Mouse (Mus musculus): ENCODE results near the gene Smg9. TPM values are rescaled to one million over a fixed set of nuclear protein-coding genes. Genes with fewer than 3 reads are reported as not detected.
A peak's percentile ranks its signal among the peaks of the same experiment; 100 is the strongest.

The Smg9 gene
- polyA plus RNA-seq, 1 experiment from 2014 or later = 24.5 TPM

DNA sequence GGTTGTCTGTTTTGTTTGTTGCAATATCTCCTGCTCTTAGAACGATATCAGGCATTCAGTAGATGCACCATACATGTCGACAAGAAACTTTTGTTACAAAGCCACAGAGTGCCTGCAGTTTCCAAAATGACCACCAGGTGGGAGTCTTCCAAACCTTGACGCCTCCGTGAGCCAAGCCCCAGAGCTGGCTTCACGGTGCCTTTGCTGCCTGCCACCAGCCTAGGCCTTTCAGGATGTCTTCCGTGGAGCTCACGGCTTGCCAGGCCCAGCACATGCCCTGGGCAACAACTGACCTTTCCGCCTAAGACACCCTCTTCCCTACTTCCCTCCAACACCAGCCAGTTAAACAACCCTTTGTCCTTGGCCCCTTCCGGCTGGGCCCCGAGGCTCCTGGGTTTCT is 34.6 kb upstream of the Smg9 start:
- DNase-seq (peak; percentile 94), ATAC-seq (ENCODE audit: insufficient read depth) (peak; percentile 57; the same call in 1 of the 2 replicates)
- Histone ChIP-seq H3K36me3 (ENCODE audit: insufficient read depth) (no peaks in the 10 kb centered on the region), H3K9me3 (ENCODE audit: low read depth, low read length) (no peaks in the 10 kb centered on the region), H3K4me3 (ENCODE audit: low read depth, low read length) (no peak overlapping the region), H3K9ac (no peak overlapping the region), H3K4me2 (no peak overlapping the region), H3K27ac (ENCODE audit: low read depth) (no peak overlapping the region), H3K27me3 (ENCODE audit: insufficient read depth, low read length) (no peaks in the 10 kb centered on the region), H3K4me1 (ENCODE audit: insufficient read depth) (no peaks in the 10 kb centered on the region)
- TF ChIP-seq CTCF (IDR thresholded peaks at IDR 0.05; ENCODE audit: low read depth) = peak; percentile 91
- WGBS = 24% methylated on average over 10 of the region's 10 CpGs

DNA sequence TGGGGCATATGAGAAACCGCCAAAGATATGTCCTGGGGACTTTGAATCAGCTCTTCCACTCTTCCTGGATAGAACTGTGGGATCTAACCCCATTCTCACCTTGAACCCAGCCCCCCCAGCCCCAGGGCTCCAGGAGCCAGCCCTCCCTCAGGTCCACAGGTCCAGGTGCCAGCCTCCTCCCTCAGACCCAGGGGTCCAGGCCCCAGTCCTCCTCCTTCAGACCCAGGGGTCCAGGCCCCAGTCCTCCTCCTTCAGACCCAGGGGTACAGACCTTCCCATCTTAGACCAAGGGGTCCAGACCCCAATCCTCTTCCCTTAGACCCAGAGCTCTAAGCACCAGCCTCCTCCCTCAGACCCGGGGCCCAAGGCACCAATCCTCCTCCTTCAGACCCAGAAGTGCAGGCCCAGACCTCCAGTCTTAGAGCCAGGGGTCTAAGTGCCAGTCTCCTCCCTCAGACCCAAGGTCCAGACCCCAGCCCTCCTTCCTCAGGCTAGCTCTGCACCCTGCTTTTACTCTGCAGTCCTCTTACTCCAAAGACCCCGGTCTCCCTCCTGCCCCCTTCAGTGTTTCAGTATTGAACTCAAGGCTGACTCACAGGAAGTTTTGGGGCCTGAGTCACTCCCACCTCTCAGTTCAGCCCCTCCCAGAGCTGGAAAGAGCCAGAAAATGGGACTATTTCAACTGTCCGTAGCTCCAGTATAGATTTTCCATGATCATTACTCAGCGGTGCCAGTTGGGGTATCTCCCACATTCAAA is 34.0 kb upstream of the Smg9 start:
- no peak for TF ChIP-seq CTCF (IDR thresholded peaks at IDR 0.05; ENCODE audit: low read depth)
- H3K4me1 ChIP-seq (ENCODE audit: insufficient read depth) = no peaks in the 10 kb centered on the region
- no peak overlapping the region for H3K27ac ChIP-seq (ENCODE audit: low read depth)
- H3K9ac ChIP-seq = no peak overlapping the region
- ATAC-seq (ENCODE audit: insufficient read depth) = no peak
- no peak overlapping the region for H3K4me2 ChIP-seq
- no peaks in the 10 kb centered on the region for H3K9me3 ChIP-seq (ENCODE audit: low read depth, low read length)
- H3K36me3 ChIP-seq (ENCODE audit: insufficient read depth) = no peaks in the 10 kb centered on the region
- 71% methylated on average over 5 of the region's 5 CpGs for WGBS
- no peak overlapping the region for H3K4me3 ChIP-seq (ENCODE audit: low read depth, low read length)
- no peak for DNase-seq
- H3K27me3 ChIP-seq (ENCODE audit: insufficient read depth, low read length) = no peaks in the 10 kb centered on the region

DNA sequence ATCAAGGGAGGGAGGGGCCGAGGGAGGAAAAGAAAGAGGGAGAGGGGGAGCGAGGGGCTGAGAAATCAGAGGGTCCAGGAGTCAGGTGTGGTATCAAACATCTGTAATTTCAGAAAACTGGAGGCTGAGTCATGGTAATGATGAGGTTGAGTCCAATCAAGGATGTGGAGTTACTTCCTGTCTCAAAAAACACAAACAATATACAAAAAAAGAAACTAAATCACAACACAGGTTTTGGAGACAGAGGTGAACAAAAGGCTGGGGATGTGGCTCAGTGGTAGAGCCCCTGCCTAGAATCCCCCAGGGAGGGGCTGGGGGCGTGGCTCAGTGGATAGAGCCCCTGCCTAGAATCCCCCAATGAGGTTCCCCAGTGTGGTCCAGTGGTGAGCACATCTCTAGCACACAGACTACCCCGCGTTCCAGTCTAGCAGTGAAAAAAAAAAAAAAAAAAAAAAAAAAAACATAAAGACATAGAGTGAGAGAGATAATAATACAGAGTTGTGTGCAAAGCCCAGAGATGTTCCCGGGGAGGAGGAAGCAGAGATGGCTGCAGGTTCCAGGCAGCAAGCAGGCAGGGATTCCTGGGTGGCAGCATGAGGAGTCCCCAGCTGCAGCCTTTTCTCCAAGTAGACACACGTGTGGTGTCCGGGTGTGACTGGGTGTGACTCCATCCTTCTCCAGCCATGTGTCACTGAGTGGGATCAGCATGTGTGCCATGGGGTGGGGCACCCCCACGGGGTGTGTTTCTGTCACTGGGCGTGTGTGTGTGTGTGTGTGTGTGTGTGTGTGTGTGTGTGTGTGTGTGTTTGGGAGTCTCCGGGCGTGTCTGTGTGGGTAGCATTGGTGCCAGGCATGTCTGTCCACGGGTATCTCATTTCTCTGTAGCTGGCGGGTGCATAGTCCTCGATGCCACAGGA is 32.4 kb upstream of the Smg9 start:
- no peak overlapping the region for H3K4me2 ChIP-seq
- no peak for TF ChIP-seq CTCF (IDR thresholded peaks at IDR 0.05; ENCODE audit: low read depth)
- no peaks in the 10 kb centered on the region for H3K36me3 ChIP-seq (ENCODE audit: insufficient read depth)
- H3K4me1 ChIP-seq (ENCODE audit: insufficient read depth) = no peaks in the 10 kb centered on the region
- ATAC-seq (ENCODE audit: insufficient read depth) (no peak), DNase-seq (no peak)
- H3K4me3 ChIP-seq (ENCODE audit: low read depth, low read length) = no peak overlapping the region
- no peaks in the 10 kb centered on the region for H3K27me3 ChIP-seq (ENCODE audit: insufficient read depth, low read length)
- H3K9me3 ChIP-seq (ENCODE audit: low read depth, low read length) = no peaks in the 10 kb centered on the region
- H3K27ac ChIP-seq (ENCODE audit: low read depth) = no peak overlapping the region
- 64% methylated on average over 15 of the region's 15 CpGs for WGBS
- no peak overlapping the region for H3K9ac ChIP-seq

DNA sequence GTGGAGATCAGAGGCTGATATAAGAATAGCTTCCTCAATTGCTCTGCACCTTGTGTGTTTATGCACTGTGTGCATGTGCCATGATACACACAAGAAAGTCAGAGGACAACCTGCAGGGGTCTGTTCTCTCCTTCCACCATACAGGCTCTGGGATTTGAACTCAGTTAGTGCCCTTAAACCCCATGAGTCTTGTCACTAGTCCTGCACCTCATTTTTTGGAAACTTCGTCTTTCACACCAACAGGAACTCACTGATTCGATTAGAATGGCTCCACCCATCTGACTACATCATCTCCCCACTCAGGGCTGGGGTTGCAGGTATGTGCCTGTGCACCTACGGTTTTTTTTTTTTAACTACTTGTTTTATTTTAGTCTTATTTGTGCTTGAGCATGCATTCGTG is 31.2 kb upstream of the Smg9 start:
- DNase-seq = no peak
- Histone ChIP-seq H3K9me3 (ENCODE audit: low read depth, low read length) (no peaks in the 10 kb centered on the region), H3K9ac (no peak overlapping the region), H3K27ac (ENCODE audit: low read depth) (no peak overlapping the region), H3K4me3 (ENCODE audit: low read depth, low read length) (no peak overlapping the region), H3K36me3 (ENCODE audit: insufficient read depth) (no peaks in the 10 kb centered on the region), H3K4me2 (no peak overlapping the region), H3K27me3 (ENCODE audit: insufficient read depth, low read length) (no peaks in the 10 kb centered on the region), H3K4me1 (ENCODE audit: insufficient read depth) (peaks cover 3% of the 10 kb centered on the region; the same call in 1 of the 2 replicates)
- TF ChIP-seq CTCF (IDR thresholded peaks at IDR 0.05; ENCODE audit: low read depth) = no peak
- ATAC-seq (ENCODE audit: insufficient read depth) = no peak
- 52% methylated on average over 4 of the region's 4 CpGs for whole genome bisulfite sequencing

DNA sequence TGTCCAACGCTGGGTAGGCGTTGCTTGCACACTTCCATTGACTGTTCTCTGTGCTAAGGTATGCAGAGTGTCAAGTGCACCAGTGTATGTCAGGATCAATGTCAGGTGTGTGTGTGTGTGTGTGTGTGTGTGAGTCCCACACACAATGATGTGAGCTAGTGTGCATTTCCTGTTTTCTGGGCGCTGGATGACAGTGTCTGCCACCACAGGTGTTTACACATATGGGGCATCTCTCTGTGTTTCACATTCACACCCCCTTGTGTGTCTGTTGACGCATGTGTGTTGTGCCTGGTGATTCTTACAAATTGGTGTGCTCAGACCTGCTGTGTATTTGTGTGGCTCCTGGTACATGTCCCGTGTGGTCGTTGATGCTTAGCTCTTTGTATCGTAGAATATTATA is 30.5 kb upstream of the Smg9 start:
- Histone ChIP-seq H3K4me1 (ENCODE audit: insufficient read depth) (peaks cover 3% of the 10 kb centered on the region; the same call in 1 of the 2 replicates), H3K36me3 (ENCODE audit: insufficient read depth) (no peaks in the 10 kb centered on the region), H3K27me3 (ENCODE audit: insufficient read depth, low read length) (no peaks in the 10 kb centered on the region), H3K4me3 (ENCODE audit: low read depth, low read length) (no peak overlapping the region), H3K9ac (no peak overlapping the region), H3K27ac (ENCODE audit: low read depth) (no peak overlapping the region), H3K4me2 (no peak overlapping the region), H3K9me3 (ENCODE audit: low read depth, low read length) (no peaks in the 10 kb centered on the region)
- ATAC-seq (ENCODE audit: insufficient read depth) (no peak), DNase-seq (no peak)
- no peak for TF ChIP-seq CTCF (IDR thresholded peaks at IDR 0.05; ENCODE audit: low read depth)
- WGBS = 84% methylated on average over 7 of the region's 7 CpGs

DNA sequence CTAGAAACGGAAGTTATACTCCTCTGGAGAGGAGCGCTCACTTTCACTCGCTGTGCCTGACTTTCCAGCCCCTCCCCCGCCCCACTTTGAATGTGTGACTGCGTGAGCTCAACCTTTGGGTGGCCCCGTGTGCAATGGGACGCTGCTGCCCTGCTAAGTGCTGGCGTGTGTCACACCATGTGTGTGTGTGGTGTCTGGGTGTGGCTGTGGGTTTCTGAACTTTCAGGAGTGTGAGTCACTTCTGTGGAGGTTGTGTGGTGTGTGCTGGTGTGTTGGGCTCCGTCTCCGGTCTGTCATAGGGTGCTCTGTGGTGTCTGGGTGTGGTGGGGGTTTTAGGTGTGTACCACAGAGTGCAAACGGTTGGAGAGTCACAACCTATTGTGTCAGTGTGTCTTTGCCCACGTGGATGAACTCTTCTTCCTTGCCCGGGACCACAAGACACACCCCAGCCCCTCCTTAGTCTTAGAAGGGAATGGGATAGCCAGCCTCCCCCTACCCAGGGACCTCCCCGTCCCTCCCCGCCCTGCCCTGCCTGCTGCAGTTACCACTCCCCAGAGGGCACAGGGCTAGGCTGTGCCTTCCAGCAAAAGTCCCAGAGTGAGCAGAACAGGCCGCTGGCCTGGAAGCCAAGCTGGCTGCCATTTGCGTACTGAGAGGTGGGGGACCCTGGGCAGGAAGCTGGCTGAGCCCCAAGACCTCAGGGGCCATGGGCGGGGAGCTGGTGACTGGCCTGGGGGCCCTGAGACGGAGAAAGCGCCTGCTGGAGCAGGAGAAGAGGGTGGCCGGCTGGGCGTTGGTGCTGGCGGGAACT is 29.5 kb upstream of the Smg9 start, which contains the start of gene Kcnn4:
Kcnn4 (plus strand) TSS at position 533 of the 811 bp plus-strand sequence.
- Histone ChIP-seq H3K36me3 (ENCODE audit: insufficient read depth) (no peaks in the 10 kb centered on the region), H3K27ac (ENCODE audit: low read depth) (peak within 1 kb of the TSS; percentile 55; the same call in 1 of the 2 replicates), H3K4me2 (0 out of 2 replicates have a peak within 1 kb of the TSS, but pooled peaks have one; percentile 20), H3K4me3 (ENCODE audit: low read depth, low read length) (peak within 1 kb of the TSS; percentile 24; the same call in 1 of the 2 replicates), H3K9me3 (ENCODE audit: low read depth, low read length) (no peaks in the 10 kb centered on the region), H3K27me3 (ENCODE audit: insufficient read depth, low read length) (no peaks in the 10 kb centered on the region), H3K4me1 (ENCODE audit: insufficient read depth) (peaks cover 3% of the 10 kb centered on the region; the same call in 1 of the 2 replicates), H3K9ac (peak within 1 kb of the TSS; percentile 43)
- ATAC-seq (ENCODE audit: insufficient read depth) (peak; percentile 45), DNase-seq (no peak)
- 34% methylated on average over 23 of the region's 23 CpGs for WGBS
- no peak for TF ChIP-seq CTCF (IDR thresholded peaks at IDR 0.05; ENCODE audit: low read depth)
